Mouse (Mus musculus) spleen, embryonic (tissue): Measurements from ENCODE around the gene Gm13288.
"Not testable (repeated sequence)": the region's sequence is repeated elsewhere in the genome, so short reads cannot be mapped to it uniquely, and the experiment has no call there.

ENCODE experiments used
- CTCF ChIA-PET: fragments of 350-600 bp; sonication (Branson Sonifier 250); formaldehyde crosslinking; loops from one replicate; lab custom pipeline; 2022; lab: Charles Lee

The Gm13288 gene

DNA sequence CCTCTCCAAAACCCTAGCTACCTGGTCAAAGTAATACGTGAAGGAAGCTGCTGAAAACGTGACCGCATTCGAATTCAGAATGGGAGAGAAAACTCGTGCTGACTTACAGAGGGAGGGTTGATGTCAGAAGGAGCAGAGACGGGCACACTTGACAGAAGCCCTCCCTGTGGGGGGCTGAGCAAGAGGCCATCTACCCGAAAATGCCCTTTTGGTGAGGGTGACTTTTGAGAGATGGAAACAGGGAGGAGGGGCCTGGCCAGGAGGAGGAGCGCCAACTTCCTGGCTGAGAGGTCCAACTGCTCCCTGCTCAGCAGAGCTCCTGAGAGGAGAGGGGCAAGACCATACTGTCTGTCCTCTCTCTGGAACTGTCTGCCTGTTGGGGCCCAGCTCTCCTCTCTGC, at the start of gene Gm13288:
TSS of gene Gm13288 (plus strand) at position 301 of the 400 bp plus-strand sequence.
- CTCF ChIA-PET = not testable (repeated sequence)

DNA sequence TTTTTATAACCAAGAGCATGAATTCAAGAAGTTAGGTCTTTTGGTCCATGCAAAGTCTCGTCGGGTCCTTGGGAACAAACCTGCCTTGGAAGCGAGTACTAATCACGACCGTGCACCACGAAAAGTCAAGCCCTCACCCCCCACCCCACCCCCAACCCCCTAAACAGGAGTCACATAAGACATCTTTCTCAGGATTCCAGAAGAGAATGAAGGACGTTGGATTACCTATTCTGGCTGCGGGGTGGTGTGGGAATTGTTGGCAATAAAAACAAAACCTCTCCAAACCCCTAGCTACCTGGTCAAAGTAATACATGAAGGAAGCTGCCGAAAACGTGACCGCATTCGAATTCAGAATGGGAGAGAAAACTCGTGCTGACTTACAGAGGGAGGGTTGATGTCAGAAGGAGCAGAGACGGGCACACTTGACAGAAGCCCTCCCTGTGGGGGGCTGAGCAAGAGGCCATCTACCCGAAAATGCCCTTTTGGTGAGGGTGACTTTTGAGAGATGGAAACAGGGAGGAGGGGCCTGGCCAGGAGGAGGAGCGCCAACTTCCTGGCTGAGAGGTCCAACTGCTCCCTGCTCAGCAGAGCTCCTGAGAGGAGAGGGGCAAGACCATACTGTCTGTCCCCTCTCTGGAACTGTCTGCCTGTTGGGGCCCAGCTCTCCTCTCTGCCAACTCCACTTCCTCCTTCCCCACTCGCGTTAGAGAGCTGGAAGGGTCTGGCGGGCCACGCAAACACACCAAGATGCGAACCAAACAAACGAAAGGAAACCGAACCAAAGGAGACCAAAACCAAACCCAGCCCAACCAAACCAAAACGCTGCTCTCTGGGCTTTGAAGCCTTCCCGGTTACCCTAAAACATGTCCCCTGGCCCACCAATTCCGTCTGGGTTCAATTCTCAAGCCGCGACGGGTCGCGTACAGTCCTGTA, 48.5 kb upstream of the Gm13288 start:
- CTCF ChIA-PET = interaction anchor here (0.7 kb wide), 1 partner anchor 35 kb away, joined by 3 read pairs; the partner anchor contains the start of gene Gm26566

DNA sequence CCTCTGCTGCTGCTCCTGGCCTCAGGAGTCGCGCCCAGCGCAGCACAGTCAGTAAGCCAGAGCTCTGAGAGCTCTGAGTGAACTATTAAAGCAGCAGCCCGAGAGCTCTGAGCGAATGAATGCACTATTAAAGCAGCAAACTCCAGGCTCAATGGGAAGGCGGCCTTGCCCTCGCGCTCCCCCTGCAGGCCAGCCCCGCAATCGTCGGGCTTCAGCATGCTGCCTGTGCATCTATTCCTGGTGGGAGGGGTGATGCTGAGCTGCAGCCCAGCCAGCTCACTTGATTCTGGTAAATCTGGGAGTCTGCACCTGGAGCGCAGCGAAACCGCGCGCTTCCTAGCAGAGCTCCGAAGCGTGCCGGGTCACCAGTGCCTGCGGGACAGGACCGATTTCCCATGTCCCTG, 47.7 kb upstream of the Gm13288 start:
- CTCF ChIA-PET = interaction anchor here (0.7 kb wide), 1 partner anchor 36 kb away, joined by 3 read pairs; the partner anchor contains the start of gene Gm26566

DNA sequence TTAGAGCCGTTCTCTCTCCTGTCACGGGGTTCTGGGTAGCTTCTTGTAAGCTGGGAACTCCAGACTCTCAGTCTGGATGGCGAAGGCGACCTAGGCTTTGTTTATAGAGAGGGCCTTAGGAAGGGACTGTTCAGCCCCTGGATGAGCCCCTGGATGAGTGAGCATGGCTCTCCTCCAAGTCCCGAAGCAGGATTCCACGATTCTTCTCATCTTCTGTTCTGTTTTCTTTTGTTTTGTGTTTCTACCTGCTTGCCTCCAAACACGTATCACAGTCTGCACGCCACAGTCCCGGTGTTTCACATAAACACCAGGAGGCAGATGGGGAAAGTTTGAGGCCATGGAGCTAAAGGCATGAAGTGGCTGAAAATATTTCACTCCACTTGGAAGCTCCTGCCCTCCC, 46.6 kb upstream of the Gm13288 start:
- CTCF ChIA-PET = not testable (repeated sequence)

DNA sequence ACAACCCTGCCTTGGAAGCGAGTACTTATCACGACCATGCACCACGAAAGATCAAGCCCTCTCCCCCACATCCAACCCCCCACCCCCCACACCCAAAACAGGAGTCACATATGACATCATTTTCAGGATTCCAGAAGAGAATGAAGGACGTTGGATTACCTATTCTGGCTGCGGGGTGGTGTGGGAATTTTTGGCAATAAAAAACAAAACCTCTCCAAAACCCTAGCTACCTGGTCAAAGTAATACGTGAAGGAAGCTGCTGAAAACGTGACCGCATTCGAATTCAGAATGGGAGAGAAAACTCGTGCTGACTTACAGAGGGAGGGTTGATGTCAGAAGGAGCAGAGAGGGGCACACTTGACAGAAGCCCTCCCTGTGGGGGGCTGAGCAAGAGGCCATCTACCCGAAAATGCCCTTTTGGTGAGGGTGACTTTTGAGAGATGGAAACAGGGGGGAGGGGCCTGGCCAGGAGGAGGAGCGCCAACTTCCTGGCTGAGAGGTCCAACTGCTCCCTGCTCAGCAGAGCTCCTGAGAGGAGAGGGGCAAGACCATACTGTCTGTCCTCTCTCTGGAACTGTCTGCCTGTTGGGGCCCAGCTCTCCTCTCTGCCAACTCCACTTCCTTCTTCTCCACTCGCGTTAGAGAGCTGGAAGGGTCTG, 45.6 kb upstream of the Gm13288 start, which contains the start of gene Gm13283:
TSS of gene Gm13283 (plus strand) at position 510 of the 659 bp plus-strand sequence.
- CTCF ChIA-PET = not testable (repeated sequence)

DNA sequence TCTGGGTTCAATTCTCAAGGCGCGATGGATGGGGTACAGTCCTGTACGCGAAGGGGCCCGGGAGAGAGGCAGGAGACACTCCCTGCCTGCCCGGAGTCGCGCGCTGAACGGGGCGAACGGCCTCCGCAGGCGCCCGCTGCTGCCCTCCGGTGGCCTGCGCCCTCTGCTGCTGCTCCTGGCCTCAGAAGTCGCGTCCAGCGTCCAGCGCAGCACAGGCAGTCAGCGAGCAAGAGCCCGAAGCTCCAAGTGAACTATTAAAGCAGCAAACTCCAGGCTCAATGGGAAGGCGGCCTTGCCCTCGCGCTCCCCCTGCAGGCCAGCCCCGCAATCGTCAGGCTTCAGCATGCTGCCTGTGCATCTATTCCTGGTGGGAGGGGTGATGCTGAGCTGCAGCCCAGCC, 44.9 kb upstream of the Gm13288 start:
- CTCF ChIA-PET = not testable (repeated sequence)

DNA sequence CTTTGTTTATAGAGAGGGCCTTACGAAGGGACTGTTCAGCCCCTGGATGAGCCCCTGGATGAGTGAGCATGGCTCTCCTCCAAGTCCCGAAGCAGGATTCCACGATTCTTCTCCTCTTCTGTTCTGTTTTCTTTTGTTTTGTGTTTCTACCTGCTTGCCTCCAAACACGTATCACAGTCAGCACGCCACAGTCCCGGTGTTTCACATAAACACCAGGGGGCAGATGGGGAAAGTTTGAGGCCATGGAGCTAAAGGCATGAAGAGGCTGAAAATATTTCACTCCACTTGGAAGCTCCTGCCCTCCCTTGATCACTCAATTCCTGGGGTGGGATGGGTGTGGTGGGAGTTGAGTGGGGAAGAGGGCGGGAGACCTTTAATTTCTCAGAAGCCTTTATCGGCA, 43.6 kb upstream of the Gm13288 start:
- CTCF ChIA-PET = not testable (repeated sequence)

DNA sequence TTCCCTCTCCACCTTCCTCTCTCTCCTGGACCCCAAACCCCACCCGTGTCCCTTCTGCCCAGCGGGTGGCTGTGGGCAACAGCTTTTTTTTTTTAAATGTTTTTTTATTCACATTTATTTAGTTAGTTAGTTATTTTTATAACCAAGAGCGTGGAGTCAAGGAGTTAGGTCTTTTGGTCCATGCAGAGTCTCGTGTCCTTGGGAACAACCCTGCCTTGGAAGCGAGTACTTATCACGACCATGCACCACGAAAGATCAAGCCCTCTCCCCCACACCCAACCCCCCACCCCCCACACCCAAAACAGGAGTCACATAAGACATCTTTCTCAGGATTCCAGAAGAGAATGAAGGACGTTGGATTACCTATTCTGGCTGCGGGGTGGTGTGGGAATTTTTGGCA, 43.0 kb upstream of the Gm13288 start:
- CTCF ChIA-PET = not testable (repeated sequence)

DNA sequence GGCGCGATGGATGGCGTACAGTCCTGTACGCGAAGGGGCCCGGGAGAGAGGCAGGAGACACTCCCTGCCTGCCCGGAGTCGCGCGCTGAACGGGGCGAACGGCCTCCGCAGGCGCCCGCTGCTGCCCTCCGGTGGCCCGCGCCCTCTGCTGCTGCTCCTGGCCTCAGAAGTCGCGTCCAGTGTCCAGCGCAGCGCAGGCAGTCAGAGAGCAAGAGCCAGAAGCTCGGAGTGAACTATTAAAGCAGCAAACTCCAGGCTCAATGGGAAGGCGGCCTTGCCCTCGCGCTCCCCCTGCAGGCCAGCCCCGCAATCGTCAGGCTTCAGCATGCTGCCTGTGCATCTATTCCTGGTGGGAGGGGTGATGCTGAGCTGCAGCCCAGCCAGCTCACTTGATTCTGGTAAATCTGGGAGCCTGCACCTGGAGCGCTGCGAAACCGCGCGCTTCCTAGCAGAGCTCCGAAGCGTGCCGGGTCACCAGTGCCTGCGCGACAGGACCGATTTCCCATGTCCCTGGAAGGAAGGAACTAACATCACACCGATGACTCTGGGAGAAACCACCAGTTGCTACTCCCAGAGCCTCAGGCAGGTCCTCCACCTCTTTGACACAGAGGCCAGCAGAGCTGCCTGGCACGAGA, 41.8 kb upstream of the Gm13288 start:
- CTCF ChIA-PET = not testable (repeated sequence)

DNA sequence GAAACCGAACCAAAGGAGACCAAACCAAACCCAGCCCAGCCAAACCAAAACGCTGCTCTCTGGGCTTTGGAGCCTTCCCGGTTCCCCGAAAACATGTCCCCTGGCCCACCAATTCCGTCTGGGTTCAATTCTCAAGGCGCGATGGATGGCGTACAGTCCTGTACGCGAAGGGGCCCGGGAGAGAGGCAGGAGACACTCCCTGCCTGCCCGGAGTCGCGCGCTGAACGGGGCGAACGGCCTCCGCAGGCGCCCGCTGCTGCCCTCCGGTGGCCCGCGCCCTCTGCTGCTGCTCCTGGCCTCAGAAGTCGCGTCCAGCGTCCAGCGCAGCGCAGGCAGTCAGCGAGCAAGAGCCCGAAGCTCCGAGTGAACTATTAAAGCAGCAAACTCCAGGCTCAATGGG, 31.8 kb upstream of the Gm13288 start, which contains the start of gene Gm13290:
TSS of gene Gm13290 (plus strand) at position 301 of the 400 bp plus-strand sequence.
- CTCF ChIA-PET = not testable (repeated sequence)

DNA sequence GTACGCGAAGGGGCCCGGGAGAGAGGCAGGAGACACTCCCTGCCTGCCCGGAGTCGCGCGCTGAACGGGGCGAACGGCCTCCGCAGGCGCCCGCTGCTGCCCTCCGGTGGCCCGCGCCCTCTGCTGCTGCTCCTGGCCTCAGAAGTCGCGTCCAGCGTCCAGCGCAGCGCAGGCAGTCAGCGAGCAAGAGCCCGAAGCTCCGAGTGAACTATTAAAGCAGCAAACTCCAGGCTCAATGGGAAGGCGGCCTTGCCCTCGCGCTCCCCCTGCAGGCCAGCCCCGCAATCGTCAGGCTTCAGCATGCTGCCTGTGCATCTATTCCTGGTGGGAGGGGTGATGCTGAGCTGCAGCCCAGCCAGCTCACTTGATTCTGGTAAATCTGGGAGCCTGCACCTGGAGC, 28.7 kb upstream of the Gm13288 start, which contains the start of gene Gm13289:
TSS of gene Gm13289 (plus strand) at position 301 of the 400 bp plus-strand sequence.
- CTCF ChIA-PET = not testable (repeated sequence)

DNA sequence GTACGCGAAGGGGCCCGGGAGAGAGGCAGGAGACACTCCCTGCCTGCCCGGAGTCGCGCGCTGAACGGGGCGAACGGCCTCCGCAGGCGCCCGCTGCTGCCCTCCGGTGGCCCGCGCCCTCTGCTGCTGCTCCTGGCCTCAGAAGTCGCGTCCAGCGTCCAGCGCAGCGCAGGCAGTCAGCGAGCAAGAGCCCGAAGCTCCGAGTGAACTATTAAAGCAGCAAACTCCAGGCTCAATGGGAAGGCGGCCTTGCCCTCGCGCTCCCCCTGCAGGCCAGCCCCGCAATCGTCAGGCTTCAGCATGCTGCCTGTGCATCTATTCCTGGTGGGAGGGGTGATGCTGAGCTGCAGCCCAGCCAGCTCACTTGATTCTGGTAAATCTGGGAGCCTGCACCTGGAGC, 25.8 kb upstream of the Gm13288 start, which contains the start of gene Gm13272:
TSS of gene Gm13272 (plus strand) at position 301 of the 400 bp plus-strand sequence.
- CTCF ChIA-PET = not testable (repeated sequence)

DNA sequence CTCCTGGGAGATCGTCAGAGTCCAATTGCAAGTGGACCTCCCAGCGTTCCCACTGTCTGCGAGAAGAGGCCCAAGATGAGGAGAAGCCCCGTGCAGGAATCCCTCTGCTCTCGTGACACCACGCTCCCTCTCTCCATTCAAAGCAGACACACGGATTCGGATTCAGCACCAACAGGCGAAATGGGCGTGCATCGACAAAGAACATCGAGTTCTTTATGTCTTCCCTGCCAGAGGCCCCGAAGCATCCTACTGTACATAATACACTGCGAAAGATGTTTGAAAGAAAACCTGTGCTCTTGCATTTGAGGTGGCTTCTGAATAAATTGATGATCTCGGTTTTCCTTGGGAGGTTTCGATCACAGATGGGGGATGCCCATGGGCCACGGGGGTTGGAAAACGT, 25.0 kb upstream of the Gm13288 start:
- CTCF ChIA-PET = not testable (repeated sequence)

DNA sequence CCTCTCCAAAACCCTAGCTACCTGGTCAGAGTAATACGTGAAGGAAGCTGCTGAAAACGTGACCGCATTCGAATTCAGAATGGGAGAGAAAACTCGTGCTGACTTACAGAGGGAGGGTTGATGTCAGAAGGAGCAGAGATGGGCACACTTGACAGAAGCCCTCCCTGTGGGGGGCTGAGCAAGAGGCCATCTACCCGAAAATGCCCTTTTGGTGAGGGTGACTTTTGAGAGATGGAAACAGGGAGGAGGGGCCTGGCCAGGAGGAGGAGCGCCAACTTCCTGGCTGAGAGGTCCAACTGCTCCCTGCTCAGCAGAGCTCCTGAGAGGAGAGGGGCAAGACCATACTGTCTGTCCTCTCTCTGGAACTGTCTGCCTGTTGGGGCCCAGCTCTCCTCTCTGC, 23.5 kb upstream of the Gm13288 start, which contains the start of gene Ifnz:
TSS of gene Ifnz (plus strand) at position 301 of the 400 bp plus-strand sequence.
- CTCF ChIA-PET = not testable (repeated sequence)

DNA sequence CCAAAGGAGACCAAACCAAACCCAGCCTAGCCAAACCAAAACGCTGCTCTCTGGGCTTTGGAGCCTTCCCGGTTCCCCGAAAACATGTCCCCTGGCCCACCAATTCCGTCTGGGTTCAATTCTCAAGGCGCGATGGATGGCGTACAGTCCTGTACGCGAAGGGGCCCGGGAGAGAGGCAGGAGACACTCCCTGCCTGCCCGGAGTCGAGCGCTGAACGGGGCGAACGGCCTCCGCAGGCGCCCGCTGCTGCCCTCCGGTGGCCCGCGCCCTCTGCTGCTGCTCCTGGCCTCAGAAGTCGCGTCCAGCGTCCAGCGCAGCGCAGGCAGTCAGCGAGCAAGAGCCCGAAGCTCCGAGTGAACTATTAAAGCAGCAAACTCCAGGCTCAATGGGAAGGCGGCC, 23.0 kb upstream of the Gm13288 start:
- CTCF ChIA-PET = not testable (repeated sequence)

DNA sequence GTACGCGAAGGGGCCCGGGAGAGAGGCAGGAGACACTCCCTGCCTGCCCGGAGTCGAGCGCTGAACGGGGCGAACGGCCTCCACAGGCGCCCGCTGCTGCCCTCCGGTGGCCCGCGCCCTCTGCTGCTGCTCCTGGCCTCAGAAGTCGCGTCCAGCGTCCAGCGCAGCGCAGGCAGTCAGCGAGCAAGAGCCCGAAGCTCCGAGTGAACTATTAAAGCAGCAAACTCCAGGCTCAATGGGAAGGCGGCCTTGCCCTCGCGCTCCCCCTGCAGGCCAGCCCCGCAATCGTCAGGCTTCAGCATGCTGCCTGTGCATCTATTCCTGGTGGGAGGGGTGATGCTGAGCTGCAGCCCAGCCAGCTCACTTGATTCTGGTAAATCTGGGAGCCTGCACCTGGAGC, 19.9 kb upstream of the Gm13288 start, which contains the start of gene Gm13276:
TSS of gene Gm13276 (plus strand) at position 301 of the 400 bp plus-strand sequence.
- CTCF ChIA-PET = not testable (repeated sequence)

DNA sequence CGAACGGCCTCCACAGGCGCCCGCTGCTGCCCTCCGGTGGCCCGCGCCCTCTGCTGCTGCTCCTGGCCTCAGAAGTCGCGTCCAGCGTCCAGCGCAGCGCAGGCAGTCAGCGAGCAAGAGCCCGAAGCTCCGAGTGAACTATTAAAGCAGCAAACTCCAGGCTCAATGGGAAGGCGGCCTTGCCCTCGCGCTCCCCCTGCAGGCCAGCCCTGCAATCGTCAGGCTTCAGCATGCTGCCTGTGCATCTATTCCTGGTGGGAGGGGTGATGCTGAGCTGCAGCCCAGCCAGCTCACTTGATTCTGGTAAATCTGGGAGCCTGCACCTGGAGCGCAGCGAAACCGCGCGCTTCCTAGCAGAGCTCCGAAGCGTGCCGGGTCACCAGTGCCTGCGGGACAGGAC, 16.9 kb upstream of the Gm13288 start, which contains the start of gene Gm13277:
TSS of gene Gm13277 (plus strand) at position 231 of the 400 bp plus-strand sequence.
- CTCF ChIA-PET = not testable (repeated sequence)

DNA sequence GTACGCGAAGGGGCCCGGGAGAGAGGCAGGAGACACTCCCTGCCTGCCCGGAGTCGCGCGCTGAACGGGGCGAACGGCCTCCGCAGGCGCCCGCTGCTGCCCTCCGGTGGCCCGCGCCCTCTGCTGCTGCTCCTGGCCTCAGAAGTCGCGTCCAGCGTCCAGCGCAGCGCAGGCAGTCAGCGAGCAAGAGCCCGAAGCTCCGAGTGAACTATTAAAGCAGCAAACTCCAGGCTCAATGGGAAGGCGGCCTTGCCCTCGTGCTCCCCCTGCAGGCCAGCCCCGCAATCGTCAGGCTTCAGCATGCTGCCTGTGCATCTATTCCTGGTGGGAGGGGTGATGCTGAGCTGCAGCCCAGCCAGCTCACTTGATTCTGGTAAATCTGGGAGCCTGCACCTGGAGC, 14.1 kb upstream of the Gm13288 start, which contains the start of gene Gm13278:
TSS of gene Gm13278 (plus strand) at position 301 of the 400 bp plus-strand sequence.
- CTCF ChIA-PET = not testable (repeated sequence)

DNA sequence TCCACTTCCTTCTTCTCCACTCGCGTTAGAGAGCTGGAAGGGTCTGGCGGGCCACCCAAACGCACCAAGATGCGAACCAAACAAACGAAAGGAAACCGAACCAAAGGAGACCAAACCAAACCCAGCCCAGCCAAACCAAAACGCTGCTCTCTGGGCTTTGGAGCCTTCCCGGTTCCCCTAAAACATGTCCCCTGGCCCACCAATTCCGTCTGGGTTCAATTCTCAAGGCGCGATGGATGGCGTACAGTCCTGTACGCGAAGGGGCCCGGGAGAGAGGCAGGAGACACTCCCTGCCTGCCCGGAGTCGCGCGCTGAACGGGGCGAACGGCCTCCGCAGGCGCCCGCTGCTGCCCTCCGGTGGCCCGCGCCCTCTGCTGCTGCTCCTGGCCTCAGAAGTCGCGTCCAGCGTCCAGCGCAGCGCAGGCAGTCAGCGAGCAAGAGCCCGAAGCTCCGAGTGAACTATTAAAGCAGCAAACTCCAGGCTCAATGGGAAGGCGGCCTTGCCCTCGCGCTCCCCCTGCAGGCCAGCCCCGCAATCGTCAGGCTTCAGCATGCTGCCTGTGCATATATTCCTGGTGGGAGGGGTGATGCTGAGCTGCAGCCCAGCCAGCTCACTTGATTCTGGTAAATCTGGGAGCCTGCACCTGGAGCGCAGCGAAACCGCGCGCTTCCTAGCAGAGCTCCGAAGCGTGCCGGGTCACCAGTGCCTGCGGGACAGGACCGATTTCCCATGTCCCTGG, 11.2 kb upstream of the Gm13288 start, which contains the start of gene Gm13275:
TSS of gene Gm13275 (plus strand) at position 552 of the 740 bp plus-strand sequence.
- CTCF ChIA-PET = not testable (repeated sequence)

DNA sequence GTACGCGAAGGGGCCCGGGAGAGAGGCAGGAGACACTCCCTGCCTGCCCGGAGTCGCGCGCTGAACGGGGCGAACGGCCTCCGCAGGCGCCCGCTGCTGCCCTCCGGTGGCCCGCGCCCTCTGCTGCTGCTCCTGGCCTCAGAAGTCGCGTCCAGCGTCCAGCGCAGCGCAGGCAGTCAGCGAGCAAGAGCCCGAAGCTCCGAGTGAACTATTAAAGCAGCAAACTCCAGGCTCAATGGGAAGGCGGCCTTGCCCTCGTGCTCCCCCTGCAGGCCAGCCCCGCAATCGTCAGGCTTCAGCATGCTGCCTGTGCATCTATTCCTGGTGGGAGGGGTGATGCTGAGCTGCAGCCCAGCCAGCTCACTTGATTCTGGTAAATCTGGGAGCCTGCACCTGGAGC, 8.2 kb upstream of the Gm13288 start, which contains the start of gene Gm13279:
TSS of gene Gm13279 (plus strand) at position 301 of the 400 bp plus-strand sequence.
- CTCF ChIA-PET = not testable (repeated sequence)
